Mouse (Mus musculus): Measurements from ENCODE around the gene Clptm1.
"Not testable (repeated sequence)": the region's sequence is repeated elsewhere in the genome, so short reads cannot be mapped to it uniquely, and the experiment has no call there.

The Clptm1 gene

GRCm38 (mm10) chr7:19604606-19605214 lies 60.1 kb downstream of the Clptm1 start:
- DNase-seq = not testable (repeated sequence)

GRCm38 (mm10) chr7:19603849-19604605 lies 60.8 kb downstream of the Clptm1 start, which contains the start of gene Clasrp:
Gene Clasrp (minus strand): TSS chr7:19604486.
- DNase-seq = peak; percentile 98

- peak in 1 of 2 experiments; percentile 16 for DNase-seq
Observed at GRCm38 (mm10) chr7:19603055-19603454, 61.8 kb downstream of the Clptm1 start.

DNA sequence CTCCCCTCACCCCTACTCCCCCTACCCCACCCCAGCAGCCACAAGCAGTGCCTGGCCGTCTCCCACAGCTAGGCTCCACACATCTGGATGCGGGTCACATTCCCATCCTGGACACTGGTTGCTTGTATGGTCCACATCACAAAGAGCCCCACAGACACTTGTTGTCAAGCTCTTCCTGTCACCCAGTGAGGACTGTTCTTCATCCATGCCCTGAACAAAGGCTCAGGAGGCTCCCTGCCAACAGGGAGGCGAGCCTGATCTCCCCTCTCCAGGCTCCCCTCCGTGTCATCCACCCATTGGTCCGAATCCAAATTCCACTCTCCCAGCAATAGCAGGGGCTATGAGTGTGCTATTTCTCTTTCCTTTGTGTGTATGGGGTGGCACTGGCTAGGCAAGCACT lies 64.3 kb downstream of the Clptm1 start:
- no peak for DNase-seq

DNA sequence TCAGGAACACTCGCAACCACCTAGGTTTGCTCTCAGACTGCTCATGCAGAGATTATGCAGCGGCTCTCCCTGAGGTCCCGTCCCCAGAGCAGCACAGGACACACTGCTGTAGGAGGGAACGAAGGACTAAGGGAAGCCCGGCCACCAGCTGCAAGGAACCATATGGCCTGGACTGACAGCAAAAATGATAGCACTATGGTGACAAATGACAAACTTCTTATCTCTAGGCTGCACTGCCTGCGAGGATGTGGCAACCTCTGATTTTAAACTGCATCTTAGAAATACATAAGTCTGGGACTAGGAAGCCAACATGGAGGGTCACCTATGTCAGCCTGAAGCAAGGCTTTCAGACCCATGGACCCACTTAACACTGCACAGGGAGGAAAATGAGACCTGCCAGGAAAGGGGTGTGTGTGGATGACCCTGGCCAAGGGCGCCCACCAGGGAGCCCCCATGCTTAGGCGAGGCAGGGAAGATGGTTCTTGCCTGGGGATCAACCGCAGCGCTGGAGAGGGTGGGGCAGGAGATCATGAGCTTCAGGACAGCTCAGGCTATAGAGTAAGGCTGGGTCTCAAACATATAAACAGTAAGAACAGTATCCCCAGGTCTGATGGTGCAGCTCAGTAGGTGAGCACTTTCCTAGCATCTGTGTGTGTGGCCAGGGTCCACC lies 71.6 kb downstream of the Clptm1 start:
- DNase-seq = no peak

DNA sequence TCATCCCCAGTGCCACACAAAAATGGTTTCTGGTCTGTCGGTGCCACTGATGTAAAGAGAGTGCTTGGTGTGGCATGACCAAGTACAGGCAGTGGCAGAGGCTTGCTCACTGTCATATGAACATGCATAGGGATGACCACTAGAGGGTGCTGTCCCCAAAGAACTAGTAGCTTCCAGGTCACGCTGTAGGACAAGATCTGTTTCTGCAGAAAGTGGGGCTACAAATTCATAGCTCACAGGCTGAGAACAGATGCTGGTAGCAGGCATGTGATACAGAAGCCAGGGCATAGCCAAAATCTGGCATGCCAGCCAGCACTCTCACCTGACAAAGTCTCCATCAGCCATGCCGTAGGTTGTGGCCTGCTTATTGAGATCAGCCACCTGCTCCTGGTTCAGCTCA lies 74.9 kb downstream of the Clptm1 start:
- peak; percentile 52 to 83 for DNase-seq

DNA sequence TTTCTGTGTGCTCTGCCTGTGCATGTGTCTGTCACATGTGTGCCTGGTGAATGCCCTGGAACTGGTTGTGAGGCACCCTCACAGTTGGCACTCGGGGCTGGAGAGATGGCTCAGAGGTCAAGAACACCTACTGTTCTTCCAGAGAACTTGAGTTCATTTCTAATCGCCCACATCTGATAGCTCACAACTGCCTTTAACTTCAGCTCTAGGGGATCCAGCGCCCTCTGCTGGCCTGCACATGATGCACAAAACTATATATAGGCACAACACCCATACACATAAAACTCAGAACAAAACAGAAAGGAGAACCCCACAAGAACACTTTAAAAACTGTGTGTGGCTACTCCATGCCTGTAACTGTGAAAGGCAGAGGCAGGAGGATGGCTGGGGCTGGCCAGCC lies 75.6 kb downstream of the Clptm1 start:
- DNase-seq = peak; percentile 51 to 69

GRCm38 (mm10) chr7:19586269-19586668 lies 78.6 kb downstream of the Clptm1 start:
- no peak for DNase-seq
